Mouse (Mus musculus): ENCODE data around the gene Afap1. TPM values are rescaled to one million over a fixed set of nuclear protein-coding genes. Genes with fewer than 3 reads are reported as not detected.

Gene Afap1
- polyA plus RNA-seq, 1 experiment: 31.7 TPM

DNA sequence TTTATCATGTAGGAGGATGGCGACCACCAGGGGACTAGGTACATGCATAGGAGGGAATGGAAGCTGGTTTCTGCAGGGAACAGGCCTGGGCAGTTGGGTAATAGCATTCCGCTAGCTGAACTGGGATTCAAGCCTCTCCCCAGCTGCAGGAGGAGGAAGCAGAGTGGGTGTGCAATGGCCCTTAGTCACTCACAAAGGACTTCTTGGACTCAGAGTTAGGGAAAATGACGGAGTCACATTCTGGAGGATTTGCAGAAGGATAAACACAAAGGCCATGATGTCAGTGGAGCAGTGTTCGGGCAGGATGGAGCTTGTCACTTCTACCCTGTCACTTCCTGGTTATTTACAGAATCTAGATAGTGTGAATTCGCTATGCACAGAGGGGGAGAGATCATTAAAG, 50.4 kb downstream of the Afap1 start:
- Histone ChIP-seq H3K36me3 (ENCODE audit: control insufficient read depth, insufficient read depth, low read length, poor library complexity, severe bottlenecking) (no peaks in the 10 kb centered on the region), H3K9me3 (replicated peaks; ENCODE audit: control insufficient read depth, insufficient read depth, low read length, poor library complexity, severe bottlenecking) (no peaks in the 10 kb centered on the region), H3K27me3 (ENCODE audit: control insufficient read depth, insufficient read depth, low read length, poor library complexity, severe bottlenecking) (no peaks in the 10 kb centered on the region), H3K27ac (ENCODE audit: insufficient read depth, low read length) (no peak overlapping the region), H3K4me3 (ENCODE audit: low read depth, low read length) (no peak overlapping the region), H3K9ac (ENCODE audit: low read depth, poor library complexity, severe bottlenecking) (no peak overlapping the region), H3K4me1 (ENCODE audit: control insufficient read depth, insufficient read depth, low read length) (peaks cover 3% of the 10 kb centered on the region)
- TF ChIP-seq POLR2A (IDR thresholded peaks at IDR 0.05; ENCODE audit: insufficient read depth, low read length) (no peak), CTCF (IDR thresholded peaks at IDR 0.05; ENCODE audit: low read depth, low read length) (no peak), EP300 (IDR thresholded peaks at IDR 0.05; ENCODE audit: insufficient read depth, low read depth, low read length) (no peak)

DNA sequence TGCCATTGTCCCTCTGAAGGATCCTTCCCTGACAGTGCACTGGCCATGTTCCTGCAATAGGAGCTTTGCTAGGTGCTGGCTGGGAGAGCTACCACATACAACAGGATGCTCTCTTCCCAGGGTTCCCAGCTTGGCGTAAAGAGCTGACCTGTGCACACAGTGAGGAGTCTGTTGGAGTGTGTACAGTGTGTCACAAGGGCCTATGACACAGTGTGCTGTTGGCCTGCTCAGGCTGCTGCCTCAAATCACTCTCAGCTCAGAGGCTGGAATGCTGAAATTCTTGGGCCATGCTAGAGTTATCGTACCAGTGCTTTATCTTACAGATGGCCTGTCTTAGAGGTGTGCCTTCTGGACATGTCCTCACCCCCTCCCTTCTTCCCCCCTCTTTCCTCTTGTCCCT, 53.7 kb downstream of the Afap1 start:
- Histone ChIP-seq H3K27me3 (ENCODE audit: control insufficient read depth, insufficient read depth, low read length, poor library complexity, severe bottlenecking) (no peaks in the 10 kb centered on the region), H3K36me3 (ENCODE audit: control insufficient read depth, insufficient read depth, low read length, poor library complexity, severe bottlenecking) (no peaks in the 10 kb centered on the region), H3K9ac (ENCODE audit: low read depth, poor library complexity, severe bottlenecking) (no peak overlapping the region), H3K4me1 (ENCODE audit: control insufficient read depth, insufficient read depth, low read length) (peaks cover 3% of the 10 kb centered on the region), H3K9me3 (replicated peaks; ENCODE audit: control insufficient read depth, insufficient read depth, low read length, poor library complexity, severe bottlenecking) (no peaks in the 10 kb centered on the region), H3K27ac (ENCODE audit: insufficient read depth, low read length) (no peak overlapping the region), H3K4me3 (ENCODE audit: low read depth, low read length) (no peak overlapping the region)
- no peak for TF ChIP-seq POLR2A (IDR thresholded peaks at IDR 0.05; ENCODE audit: insufficient read depth, low read length)
- no peak for TF ChIP-seq CTCF (IDR thresholded peaks at IDR 0.05; ENCODE audit: low read depth, low read length)
- no peak for TF ChIP-seq EP300 (IDR thresholded peaks at IDR 0.05; ENCODE audit: insufficient read depth, low read depth, low read length)

DNA sequence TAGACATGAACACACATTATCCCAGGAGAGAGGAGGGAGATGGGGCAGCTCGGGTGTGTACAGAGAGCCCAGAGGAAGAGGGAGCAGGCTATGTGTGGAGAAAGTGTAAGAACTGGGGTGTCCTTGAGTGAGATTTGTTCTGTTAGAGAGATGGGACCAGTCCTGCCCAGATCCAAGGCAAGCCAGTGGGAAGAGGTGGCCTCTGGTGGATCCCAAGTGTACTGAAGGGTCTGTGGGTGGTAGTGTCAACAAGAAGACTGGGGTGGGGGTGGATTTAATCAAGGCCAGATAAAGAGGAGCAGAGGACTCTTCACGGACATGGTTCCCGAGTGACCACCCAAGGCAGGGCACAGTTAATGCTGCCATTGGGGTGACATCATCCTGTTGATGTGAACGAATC, 54.3 kb downstream of the Afap1 start:
- Histone ChIP-seq H3K4me1 (ENCODE audit: control insufficient read depth, insufficient read depth, low read length) (peaks cover 3% of the 10 kb centered on the region), H3K27me3 (ENCODE audit: control insufficient read depth, insufficient read depth, low read length, poor library complexity, severe bottlenecking) (no peaks in the 10 kb centered on the region), H3K27ac (ENCODE audit: insufficient read depth, low read length) (peak overlapping the region; percentile 76; the same call in 1 of the 2 replicates), H3K36me3 (ENCODE audit: control insufficient read depth, insufficient read depth, low read length, poor library complexity, severe bottlenecking) (no peaks in the 10 kb centered on the region), H3K9ac (ENCODE audit: low read depth, poor library complexity, severe bottlenecking) (no peak overlapping the region), H3K9me3 (replicated peaks; ENCODE audit: control insufficient read depth, insufficient read depth, low read length, poor library complexity, severe bottlenecking) (no peaks in the 10 kb centered on the region), H3K4me3 (ENCODE audit: low read depth, low read length) (no peak overlapping the region)
- TF ChIP-seq POLR2A (IDR thresholded peaks at IDR 0.05; ENCODE audit: insufficient read depth, low read length): no peak
- TF ChIP-seq EP300 (IDR thresholded peaks at IDR 0.05; ENCODE audit: insufficient read depth, low read depth, low read length): no peak
- TF ChIP-seq CTCF (IDR thresholded peaks at IDR 0.05; ENCODE audit: low read depth, low read length): no peak

DNA sequence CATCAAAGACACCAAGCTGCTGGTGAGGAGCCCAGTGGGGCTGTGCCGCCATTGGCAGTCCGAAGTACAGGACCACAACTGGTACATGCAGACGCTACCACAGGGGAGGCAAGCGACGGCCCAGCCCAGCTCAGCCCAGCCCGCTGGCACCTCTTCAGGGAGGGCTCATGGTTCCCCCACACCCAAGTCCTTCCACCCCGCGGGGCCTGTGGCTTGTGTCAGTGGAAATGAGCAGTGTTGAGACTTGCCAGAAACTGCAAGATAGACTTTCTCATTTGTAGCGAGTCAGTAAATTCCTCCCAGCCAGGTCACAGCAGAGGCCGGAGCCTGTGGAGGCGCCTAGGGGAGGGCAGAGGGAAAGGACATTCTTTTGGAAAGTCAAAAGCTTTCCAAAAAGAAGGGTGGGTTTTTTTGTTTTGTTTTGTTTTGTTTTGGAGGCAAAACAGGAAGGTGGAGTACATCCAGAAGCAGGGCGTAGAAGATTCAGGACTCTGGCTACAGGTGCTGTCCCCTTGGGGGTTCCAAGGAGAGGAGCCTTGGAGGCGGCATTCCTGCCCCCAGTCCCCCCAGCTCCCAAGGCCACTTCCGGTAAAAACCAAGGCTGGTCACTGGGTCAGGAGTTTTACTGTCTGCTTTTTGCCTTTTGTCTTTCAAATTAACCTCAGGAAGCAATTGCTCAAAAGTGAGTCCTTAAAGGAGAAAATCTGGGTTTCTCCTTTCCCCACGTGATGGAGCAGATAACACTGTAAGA, 55.3 kb downstream of the Afap1 start:
- no peaks in the 10 kb centered on the region for H3K27me3 ChIP-seq (ENCODE audit: control insufficient read depth, insufficient read depth, low read length, poor library complexity, severe bottlenecking)
- TF ChIP-seq EP300 (IDR thresholded peaks at IDR 0.05; ENCODE audit: insufficient read depth, low read depth, low read length) (peak; percentile 74; the same call in 1 of the 2 replicates), CTCF (IDR thresholded peaks at IDR 0.05; ENCODE audit: low read depth, low read length) (no peak), POLR2A (IDR thresholded peaks at IDR 0.05; ENCODE audit: insufficient read depth, low read length) (no peak)
- H3K9me3 ChIP-seq (replicated peaks; ENCODE audit: control insufficient read depth, insufficient read depth, low read length, poor library complexity, severe bottlenecking): no peaks in the 10 kb centered on the region
- H3K4me3 ChIP-seq (ENCODE audit: low read depth, low read length): peak overlapping the region; percentile 1; the same call in 1 of the 2 replicates
- H3K4me1 ChIP-seq (ENCODE audit: control insufficient read depth, insufficient read depth, low read length): peaks cover 3% of the 10 kb centered on the region
- peak overlapping the region; percentile 12; the same call in 1 of the 2 replicates for H3K9ac ChIP-seq (ENCODE audit: low read depth, poor library complexity, severe bottlenecking)
- peak overlapping the region; percentile 76 for H3K27ac ChIP-seq (ENCODE audit: insufficient read depth, low read length)
- H3K36me3 ChIP-seq (ENCODE audit: control insufficient read depth, insufficient read depth, low read length, poor library complexity, severe bottlenecking): no peaks in the 10 kb centered on the region

DNA sequence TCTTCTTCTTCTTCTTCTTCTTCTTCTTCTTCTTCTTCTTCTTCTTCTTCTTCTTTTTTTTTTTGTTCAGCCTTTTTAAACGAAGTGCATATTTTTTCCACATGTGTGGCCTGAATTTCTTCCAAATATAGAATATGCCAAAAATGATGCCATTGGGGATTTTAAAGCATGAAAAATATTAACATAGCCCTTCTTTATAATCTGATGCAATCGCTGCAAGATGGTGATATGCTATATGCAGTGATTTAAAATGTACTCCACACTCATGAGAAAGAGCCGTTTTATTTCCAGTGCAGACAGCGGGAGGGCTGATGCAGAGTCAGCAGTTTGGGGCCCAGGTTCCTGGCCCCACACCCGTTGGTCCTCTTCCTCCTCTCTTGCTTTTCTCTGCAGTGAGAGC, 55.9 kb downstream of the Afap1 start:
- Histone ChIP-seq H3K36me3 (ENCODE audit: control insufficient read depth, insufficient read depth, low read length, poor library complexity, severe bottlenecking) (no peaks in the 10 kb centered on the region), H3K27me3 (ENCODE audit: control insufficient read depth, insufficient read depth, low read length, poor library complexity, severe bottlenecking) (no peaks in the 10 kb centered on the region), H3K9me3 (replicated peaks; ENCODE audit: control insufficient read depth, insufficient read depth, low read length, poor library complexity, severe bottlenecking) (no peaks in the 10 kb centered on the region), H3K27ac (ENCODE audit: insufficient read depth, low read length) (peak overlapping the region; percentile 76; the same call in 1 of the 2 replicates), H3K4me3 (ENCODE audit: low read depth, low read length) (no peak overlapping the region), H3K4me1 (ENCODE audit: control insufficient read depth, insufficient read depth, low read length) (peaks cover 3% of the 10 kb centered on the region), H3K9ac (ENCODE audit: low read depth, poor library complexity, severe bottlenecking) (no peak overlapping the region)
- TF ChIP-seq EP300 (IDR thresholded peaks at IDR 0.05; ENCODE audit: insufficient read depth, low read depth, low read length): no peak
- no peak for TF ChIP-seq CTCF (IDR thresholded peaks at IDR 0.05; ENCODE audit: low read depth, low read length)
- no peak for TF ChIP-seq POLR2A (IDR thresholded peaks at IDR 0.05; ENCODE audit: insufficient read depth, low read length)

DNA sequence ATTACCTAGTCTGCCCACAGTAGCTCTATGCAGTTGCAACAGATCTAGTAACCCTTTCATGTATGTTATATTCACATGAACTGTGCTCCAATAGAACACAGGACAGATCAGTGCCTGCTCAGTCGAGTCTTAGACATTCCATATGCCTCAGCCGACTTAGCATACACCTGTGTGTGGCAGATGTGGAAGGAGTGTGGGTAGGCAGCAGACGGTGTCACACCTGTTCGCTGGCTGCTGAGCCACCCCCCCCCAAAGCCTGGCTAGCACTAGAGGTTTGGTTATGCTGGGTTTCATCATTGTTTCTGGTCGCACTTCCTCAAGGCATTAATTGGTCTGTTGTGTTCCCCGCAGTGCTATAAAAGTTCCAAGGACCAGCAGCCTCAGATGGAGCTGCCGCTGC, 57.4 kb downstream of the Afap1 start:
- H3K36me3 ChIP-seq (ENCODE audit: control insufficient read depth, insufficient read depth, low read length, poor library complexity, severe bottlenecking): no peaks in the 10 kb centered on the region
- no peak overlapping the region for H3K27ac ChIP-seq (ENCODE audit: insufficient read depth, low read length)
- H3K4me3 ChIP-seq (ENCODE audit: low read depth, low read length): no peak overlapping the region
- no peaks in the 10 kb centered on the region for H3K9me3 ChIP-seq (replicated peaks; ENCODE audit: control insufficient read depth, insufficient read depth, low read length, poor library complexity, severe bottlenecking)
- H3K9ac ChIP-seq (ENCODE audit: low read depth, poor library complexity, severe bottlenecking): no peak overlapping the region
- no peaks in the 10 kb centered on the region for H3K27me3 ChIP-seq (ENCODE audit: control insufficient read depth, insufficient read depth, low read length, poor library complexity, severe bottlenecking)
- H3K4me1 ChIP-seq (ENCODE audit: control insufficient read depth, insufficient read depth, low read length): peaks cover 3% of the 10 kb centered on the region
- no peak for TF ChIP-seq POLR2A (IDR thresholded peaks at IDR 0.05; ENCODE audit: insufficient read depth, low read length)
- no peak for TF ChIP-seq EP300 (IDR thresholded peaks at IDR 0.05; ENCODE audit: insufficient read depth, low read depth, low read length)
- TF ChIP-seq CTCF (IDR thresholded peaks at IDR 0.05; ENCODE audit: low read depth, low read length): no peak

Data from ES-Bruce4 (cell line).